Mouse (Mus musculus): ENCODE data around the gene Senp2. TPM values are rescaled to one million over a fixed set of nuclear protein-coding genes. Genes with fewer than 3 reads are reported as not detected.

Gene Senp2
- polyA plus RNA-seq, 1 experiment = 87.9 TPM

- Histone ChIP-seq H3K4me3 (ENCODE audit: low read depth, low read length) (no peak overlapping the region), H3K27me3 (ENCODE audit: control insufficient read depth, insufficient read depth, low read length, poor library complexity, severe bottlenecking) (no peaks in the 10 kb centered on the region), H3K27ac (ENCODE audit: insufficient read depth, low read length) (no peak overlapping the region), H3K4me1 (ENCODE audit: control insufficient read depth, insufficient read depth, low read length) (peaks cover 3% of the 10 kb centered on the region), H3K9me3 (replicated peaks; ENCODE audit: control insufficient read depth, insufficient read depth, low read length, poor library complexity, severe bottlenecking) (no peaks in the 10 kb centered on the region), H3K9ac (ENCODE audit: low read depth, poor library complexity, severe bottlenecking) (no peak overlapping the region), H3K36me3 (ENCODE audit: control insufficient read depth, insufficient read depth, low read length, poor library complexity, severe bottlenecking) (no peaks in the 10 kb centered on the region)
- TF ChIP-seq EP300 (IDR thresholded peaks at IDR 0.05; ENCODE audit: insufficient read depth, low read depth, low read length) (no peak), CTCF (IDR thresholded peaks at IDR 0.05; ENCODE audit: low read depth, low read length) (no peak), POLR2A (IDR thresholded peaks at IDR 0.05; ENCODE audit: insufficient read depth, low read length) (no peak)
These were observed 17.5 kb upstream of the Senp2 start for GRCm38 (mm10) chr16:21991774-21992173.

DNA sequence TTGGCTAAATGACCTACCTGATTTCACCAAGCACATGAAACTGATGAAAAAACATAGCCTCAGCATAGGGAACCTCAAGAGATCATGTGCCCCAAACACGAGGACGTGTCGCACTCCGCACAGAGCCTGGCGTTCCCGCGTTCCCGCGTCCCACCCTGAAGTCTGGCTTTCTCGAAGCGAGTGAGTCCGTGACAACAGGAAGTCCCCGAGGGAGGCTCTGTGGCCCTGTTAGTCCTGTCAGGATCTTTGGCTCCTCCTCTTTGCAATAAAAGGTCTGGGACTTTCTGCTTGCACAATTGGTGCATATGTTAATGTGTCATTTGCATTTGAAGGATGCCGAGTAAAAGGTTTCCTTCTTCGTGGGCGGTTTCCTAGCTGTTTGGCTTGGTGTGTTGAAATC lies 14.0 kb upstream of the Senp2 start, which contains the start of gene Liph:
Gene Liph, minus strand, starts transcription at position 360 of the 400 bp plus-strand sequence.
- TF ChIP-seq EP300 (IDR thresholded peaks at IDR 0.05; ENCODE audit: insufficient read depth, low read depth, low read length) = peak; percentile 88
- peak; percentile 52 for TF ChIP-seq POLR2A (IDR thresholded peaks at IDR 0.05; ENCODE audit: insufficient read depth, low read length)
- TF ChIP-seq CTCF (IDR thresholded peaks at IDR 0.05; ENCODE audit: low read depth, low read length) = no peak
- Histone ChIP-seq H3K4me3 (ENCODE audit: low read depth, low read length) (peak within 1 kb of the TSS; percentile 78), H3K27ac (ENCODE audit: insufficient read depth, low read length) (peak within 1 kb of the TSS; percentile 81), H3K9me3 (replicated peaks; ENCODE audit: control insufficient read depth, insufficient read depth, low read length, poor library complexity, severe bottlenecking) (no peaks in the 10 kb centered on the region), H3K27me3 (ENCODE audit: control insufficient read depth, insufficient read depth, low read length, poor library complexity, severe bottlenecking) (no peaks in the 10 kb centered on the region), H3K9ac (ENCODE audit: low read depth, poor library complexity, severe bottlenecking) (peak within 1 kb of the TSS; percentile 42), H3K4me1 (ENCODE audit: control insufficient read depth, insufficient read depth, low read length) (peaks cover 10% of the 10 kb centered on the region), H3K36me3 (ENCODE audit: control insufficient read depth, insufficient read depth, low read length, poor library complexity, severe bottlenecking) (no peaks in the 10 kb centered on the region)

DNA sequence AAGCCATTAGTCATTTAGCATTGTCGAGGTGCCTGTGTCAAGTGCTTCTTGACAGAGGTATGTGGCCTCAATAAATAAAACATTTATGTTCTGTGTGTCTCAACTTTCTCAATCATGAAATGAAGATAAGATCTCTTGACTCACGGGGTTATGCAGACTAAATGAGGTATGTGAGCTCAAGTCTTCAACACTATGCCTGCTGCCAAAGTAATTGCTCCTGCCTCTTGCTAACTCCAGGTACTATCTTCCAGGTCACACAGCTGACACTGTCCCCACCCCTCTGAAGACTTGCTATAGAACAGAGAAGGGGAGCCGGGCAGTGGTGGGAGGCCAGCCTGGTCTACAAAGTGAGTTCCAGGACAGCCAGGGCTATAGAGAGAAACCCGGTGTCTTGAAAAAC lies 12.9 kb upstream of the Senp2 start:
- Histone ChIP-seq H3K27ac (ENCODE audit: insufficient read depth, low read length) (peak overlapping the region; percentile 81), H3K9ac (ENCODE audit: low read depth, poor library complexity, severe bottlenecking) (no peak overlapping the region), H3K27me3 (ENCODE audit: control insufficient read depth, insufficient read depth, low read length, poor library complexity, severe bottlenecking) (no peaks in the 10 kb centered on the region), H3K36me3 (ENCODE audit: control insufficient read depth, insufficient read depth, low read length, poor library complexity, severe bottlenecking) (no peaks in the 10 kb centered on the region), H3K9me3 (replicated peaks; ENCODE audit: control insufficient read depth, insufficient read depth, low read length, poor library complexity, severe bottlenecking) (no peaks in the 10 kb centered on the region), H3K4me1 (ENCODE audit: control insufficient read depth, insufficient read depth, low read length) (peaks cover 10% of the 10 kb centered on the region), H3K4me3 (ENCODE audit: low read depth, low read length) (no peak overlapping the region)
- TF ChIP-seq POLR2A (IDR thresholded peaks at IDR 0.05; ENCODE audit: insufficient read depth, low read length) (no peak), CTCF (IDR thresholded peaks at IDR 0.05; ENCODE audit: low read depth, low read length) (no peak), EP300 (IDR thresholded peaks at IDR 0.05; ENCODE audit: insufficient read depth, low read depth, low read length) (no peak)

DNA sequence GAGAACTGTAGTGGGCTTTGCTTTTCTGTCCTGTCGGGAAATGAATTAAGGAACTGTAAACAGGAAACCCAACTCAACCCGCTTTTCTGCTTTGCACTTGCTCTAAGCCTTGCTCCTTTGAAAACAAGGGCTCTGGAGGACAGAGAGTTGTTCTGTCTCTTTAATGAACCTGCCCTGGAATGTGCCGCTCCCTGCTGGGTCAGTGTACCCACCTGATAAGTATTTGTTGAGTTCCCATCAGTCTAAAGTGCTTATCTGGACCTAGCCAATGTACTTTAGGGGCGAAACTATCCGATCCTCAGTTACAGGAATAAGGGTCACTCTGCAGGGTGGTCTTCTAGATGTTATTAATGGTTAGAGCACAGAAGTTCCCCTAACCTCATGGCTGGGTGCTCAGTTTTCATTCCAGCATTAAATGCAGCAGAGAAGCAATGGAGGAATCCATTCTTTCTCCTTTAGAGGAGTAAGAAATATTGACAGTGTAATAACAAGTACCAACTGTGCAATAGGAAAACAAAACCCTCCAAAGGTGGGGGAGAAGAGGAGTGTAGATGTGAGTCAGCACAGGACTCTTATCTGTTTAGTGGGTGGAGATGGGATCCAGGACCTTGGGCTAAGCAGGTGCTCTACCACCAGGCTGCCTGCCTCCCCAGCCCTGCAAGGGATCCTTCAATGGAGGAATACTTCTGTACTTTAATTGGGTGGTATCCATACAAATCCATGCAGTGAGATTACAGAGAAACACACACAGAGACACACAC lies 12.2 kb upstream of the Senp2 start:
- Histone ChIP-seq H3K27me3 (ENCODE audit: control insufficient read depth, insufficient read depth, low read length, poor library complexity, severe bottlenecking) (no peaks in the 10 kb centered on the region), H3K4me3 (ENCODE audit: low read depth, low read length) (no peak overlapping the region), H3K27ac (ENCODE audit: insufficient read depth, low read length) (peak overlapping the region; percentile 81), H3K4me1 (ENCODE audit: control insufficient read depth, insufficient read depth, low read length) (peaks cover 10% of the 10 kb centered on the region), H3K36me3 (ENCODE audit: control insufficient read depth, insufficient read depth, low read length, poor library complexity, severe bottlenecking) (no peaks in the 10 kb centered on the region), H3K9me3 (replicated peaks; ENCODE audit: control insufficient read depth, insufficient read depth, low read length, poor library complexity, severe bottlenecking) (no peaks in the 10 kb centered on the region), H3K9ac (ENCODE audit: low read depth, poor library complexity, severe bottlenecking) (no peak overlapping the region)
- TF ChIP-seq EP300 (IDR thresholded peaks at IDR 0.05; ENCODE audit: insufficient read depth, low read depth, low read length) (peak; percentile 84), POLR2A (IDR thresholded peaks at IDR 0.05; ENCODE audit: insufficient read depth, low read length) (no peak), CTCF (IDR thresholded peaks at IDR 0.05; ENCODE audit: low read depth, low read length) (no peak)

DNA sequence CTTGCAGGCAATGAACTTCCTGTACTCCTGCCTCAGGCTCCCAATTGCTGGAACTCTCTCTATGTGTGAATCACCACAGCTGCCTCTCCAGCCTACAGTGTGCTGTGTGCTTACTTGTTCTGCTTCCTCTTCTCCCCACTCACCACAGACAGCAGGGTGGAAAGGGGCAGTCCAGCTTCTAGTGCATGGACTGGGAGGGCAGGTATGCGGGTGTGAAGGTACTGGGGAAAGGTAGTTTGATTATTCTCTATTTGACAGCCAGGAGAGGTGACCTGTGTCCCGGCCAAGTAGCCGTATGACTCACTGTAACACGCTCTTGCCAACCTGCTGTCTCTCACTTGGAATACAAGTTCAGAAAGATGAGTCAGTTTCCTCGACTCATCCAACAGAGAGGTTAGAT lies 11.2 kb upstream of the Senp2 start:
- no peaks in the 10 kb centered on the region for H3K36me3 ChIP-seq (ENCODE audit: control insufficient read depth, insufficient read depth, low read length, poor library complexity, severe bottlenecking)
- no peaks in the 10 kb centered on the region for H3K9me3 ChIP-seq (replicated peaks; ENCODE audit: control insufficient read depth, insufficient read depth, low read length, poor library complexity, severe bottlenecking)
- H3K27ac ChIP-seq (ENCODE audit: insufficient read depth, low read length) = no peak overlapping the region
- H3K27me3 ChIP-seq (ENCODE audit: control insufficient read depth, insufficient read depth, low read length, poor library complexity, severe bottlenecking) = no peaks in the 10 kb centered on the region
- H3K9ac ChIP-seq (ENCODE audit: low read depth, poor library complexity, severe bottlenecking) = no peak overlapping the region
- H3K4me3 ChIP-seq (ENCODE audit: low read depth, low read length) = no peak overlapping the region
- peaks cover 10% of the 10 kb centered on the region for H3K4me1 ChIP-seq (ENCODE audit: control insufficient read depth, insufficient read depth, low read length)
- TF ChIP-seq CTCF (IDR thresholded peaks at IDR 0.05; ENCODE audit: low read depth, low read length) (no peak), EP300 (IDR thresholded peaks at IDR 0.05; ENCODE audit: insufficient read depth, low read depth, low read length) (0 out of 2 replicates have a peak, but pooled peaks have one; percentile 17)

DNA sequence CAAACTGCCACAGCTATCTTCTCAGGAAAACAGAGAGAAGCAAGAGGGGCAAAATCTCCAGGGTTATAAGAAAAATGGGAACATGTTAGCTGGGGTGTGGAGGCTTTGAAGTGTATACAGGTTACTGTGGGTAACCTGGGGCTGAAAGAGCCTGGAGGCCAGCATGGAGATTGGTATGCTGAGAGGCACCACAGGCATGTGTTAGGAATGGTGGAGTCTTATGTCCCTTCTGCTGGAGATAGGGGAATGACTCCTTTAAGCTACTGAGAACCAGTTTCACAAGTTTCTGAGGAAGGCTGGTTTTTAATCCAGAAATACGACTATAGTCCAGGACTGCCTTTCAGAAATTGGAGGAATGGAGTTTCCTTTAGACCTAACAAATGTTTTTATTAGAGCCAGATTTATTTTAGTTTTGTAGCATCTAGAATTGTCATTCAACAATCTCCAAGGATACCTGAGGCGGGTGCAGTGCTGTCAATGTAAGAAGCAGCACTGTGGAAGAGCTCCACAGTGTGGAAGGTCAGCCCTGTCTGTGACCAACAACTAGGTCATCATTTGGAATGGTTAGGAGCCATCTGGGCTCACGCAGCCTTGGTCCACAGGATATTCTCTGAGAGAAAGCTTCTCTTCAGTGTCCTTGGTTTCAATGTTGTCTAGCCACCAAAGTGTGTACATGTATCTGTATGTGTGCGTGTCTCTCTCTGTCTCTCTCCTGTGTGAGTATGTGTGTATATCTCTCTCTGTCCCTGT lies 9.2 kb upstream of the Senp2 start:
- H3K27me3 ChIP-seq (ENCODE audit: control insufficient read depth, insufficient read depth, low read length, poor library complexity, severe bottlenecking) = no peaks in the 10 kb centered on the region
- no peaks in the 10 kb centered on the region for H3K36me3 ChIP-seq (ENCODE audit: control insufficient read depth, insufficient read depth, low read length, poor library complexity, severe bottlenecking)
- H3K9me3 ChIP-seq (replicated peaks; ENCODE audit: control insufficient read depth, insufficient read depth, low read length, poor library complexity, severe bottlenecking) = no peaks in the 10 kb centered on the region
- peaks cover 10% of the 10 kb centered on the region for H3K4me1 ChIP-seq (ENCODE audit: control insufficient read depth, insufficient read depth, low read length)
- TF ChIP-seq POLR2A (IDR thresholded peaks at IDR 0.05; ENCODE audit: insufficient read depth, low read length) = no peak
- TF ChIP-seq CTCF (IDR thresholded peaks at IDR 0.05; ENCODE audit: low read depth, low read length) = no peak
- TF ChIP-seq EP300 (IDR thresholded peaks at IDR 0.05; ENCODE audit: insufficient read depth, low read depth, low read length) = no peak
- H3K4me3 ChIP-seq (ENCODE audit: low read depth, low read length) = no peak overlapping the region
- H3K9ac ChIP-seq (ENCODE audit: low read depth, poor library complexity, severe bottlenecking) = no peak overlapping the region
- H3K27ac ChIP-seq (ENCODE audit: insufficient read depth, low read length) = no peak overlapping the region
